Mouse (Mus musculus): ENCODE data around the gene Ttll1. TPM values are rescaled to one million over a fixed set of nuclear protein-coding genes. Genes with fewer than 3 reads are reported as not detected.
A peak's percentile ranks its signal among the peaks of the same experiment; 100 is the strongest.

The Ttll1 gene
- polyA plus RNA-seq (2012; rRNA removed): 4.3 and 4.4 TPM in 2 replicates

DNA sequence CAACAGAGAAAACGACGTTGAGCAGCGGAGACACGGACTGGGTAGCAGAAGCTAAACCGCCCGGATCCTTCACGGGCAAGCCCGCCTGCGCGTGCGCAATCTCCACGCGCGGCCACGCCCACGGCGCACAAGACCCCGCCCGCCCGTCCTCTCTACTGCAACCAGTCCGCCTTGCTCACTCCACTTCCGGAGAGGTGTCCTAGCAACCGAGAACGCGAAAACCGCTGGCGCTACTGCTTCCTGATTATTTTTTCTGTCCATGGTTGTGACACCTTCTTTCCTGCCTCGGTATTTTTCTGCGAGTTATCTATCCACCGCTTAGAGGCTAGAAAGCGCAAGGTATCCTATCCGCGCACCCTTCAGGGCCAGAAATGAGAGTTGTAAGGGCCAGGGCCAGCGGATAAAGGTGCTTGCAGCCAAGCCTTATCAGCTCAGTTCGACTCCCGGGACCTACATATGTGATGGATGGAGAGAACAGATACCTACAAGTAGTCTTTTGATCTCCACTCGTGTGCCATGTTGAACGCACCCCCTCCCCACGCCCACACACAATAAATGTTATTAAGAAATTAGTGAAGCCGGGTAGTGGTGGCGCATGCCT lies at the start of gene Ttll1:
Gene Ttll1, minus strand, starts transcription at position 89 of the 601 bp plus-strand sequence.
- WGBS: 10% methylated on average over 41 of the region's 41 CpGs
- DNase-seq (ENCODE audit: low read depth, low spot score): peak; percentile 87

DNA sequence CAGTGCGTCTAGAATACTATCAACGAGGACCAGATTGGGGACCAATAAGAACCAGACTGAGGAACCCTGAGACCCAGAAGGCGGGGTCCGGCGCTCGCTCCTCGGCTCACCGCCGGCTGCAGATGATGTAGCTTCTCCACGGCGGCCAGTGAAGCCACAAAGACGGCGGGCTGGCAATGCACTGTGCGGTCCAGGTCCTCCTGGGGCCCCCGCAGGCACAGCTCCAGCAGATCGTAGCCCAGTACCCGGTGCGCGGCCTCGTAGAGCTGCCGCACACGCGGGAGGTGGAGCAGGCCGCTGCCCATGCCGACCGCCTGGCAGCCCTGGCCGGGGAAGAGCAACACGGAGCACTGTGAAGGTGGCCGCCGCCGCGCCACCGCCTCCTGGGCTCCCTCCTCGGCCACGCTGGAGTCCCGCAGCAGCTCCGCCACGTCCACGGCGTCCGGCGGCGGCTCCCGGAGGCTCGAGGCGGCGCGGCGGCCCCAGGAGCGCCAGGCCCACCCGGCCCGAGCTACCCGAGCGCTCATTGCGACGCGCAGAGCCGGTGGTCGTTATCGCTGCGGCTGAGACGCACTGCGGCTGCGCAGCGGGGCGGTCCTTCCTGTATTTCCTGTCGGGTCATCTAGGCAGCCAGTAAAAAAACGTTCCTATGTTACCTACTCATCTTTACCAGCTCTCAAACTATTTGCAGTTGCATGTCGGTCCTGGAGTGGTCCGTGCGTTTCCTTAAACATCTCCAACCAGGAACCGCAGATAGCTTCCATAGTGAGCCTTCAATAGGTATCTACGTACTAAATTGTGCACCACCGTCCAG lies 44.7 kb upstream of the Ttll1 start:
- peak; percentile 61 for DNase-seq (ENCODE audit: low read depth, low spot score)
- under 1% methylated on average over 74 of the region's 74 CpGs for WGBS

DNA sequence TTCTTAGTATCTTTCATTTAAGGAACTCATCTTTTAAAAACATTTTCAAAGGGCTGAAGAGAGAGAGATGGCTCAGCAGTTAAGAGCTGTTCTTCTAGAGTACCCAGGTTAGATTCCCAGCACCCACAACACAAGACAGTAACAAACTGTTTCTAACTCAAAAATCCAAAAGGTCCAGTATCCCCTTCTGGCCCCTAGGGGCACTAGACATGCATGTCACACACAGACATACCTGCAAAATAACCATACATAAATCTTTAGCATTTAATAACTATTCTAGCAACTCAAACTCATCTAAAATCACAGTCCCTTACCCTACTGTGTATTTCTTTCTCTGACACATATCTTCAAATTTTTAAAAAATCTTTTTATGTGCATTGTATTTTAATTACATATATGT lies 43.1 kb upstream of the Ttll1 start:
- DNase-seq (ENCODE audit: low read depth, low spot score): no peak

DNA sequence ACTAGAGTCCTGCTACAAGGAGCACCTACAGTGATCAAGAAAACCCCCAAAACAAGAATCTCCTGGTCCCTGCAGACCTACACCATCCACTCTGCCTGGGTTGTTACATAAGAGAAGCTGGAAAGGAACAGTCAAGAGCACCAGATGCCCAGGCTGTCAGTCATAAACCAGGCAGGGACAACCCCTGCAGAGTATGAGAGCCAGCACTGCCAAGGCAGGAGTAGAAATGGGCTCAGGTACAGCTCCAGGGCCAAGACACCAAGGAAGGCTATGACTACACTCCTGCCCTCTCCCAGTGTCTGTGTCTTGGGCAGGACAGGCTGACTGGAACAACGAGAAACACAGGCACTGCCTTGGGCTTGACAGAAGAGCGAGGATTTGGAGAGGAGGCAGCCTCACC lies 39.4 kb upstream of the Ttll1 start:
- WGBS: 85% methylated on average over 2 of the region's 2 CpGs

DNA sequence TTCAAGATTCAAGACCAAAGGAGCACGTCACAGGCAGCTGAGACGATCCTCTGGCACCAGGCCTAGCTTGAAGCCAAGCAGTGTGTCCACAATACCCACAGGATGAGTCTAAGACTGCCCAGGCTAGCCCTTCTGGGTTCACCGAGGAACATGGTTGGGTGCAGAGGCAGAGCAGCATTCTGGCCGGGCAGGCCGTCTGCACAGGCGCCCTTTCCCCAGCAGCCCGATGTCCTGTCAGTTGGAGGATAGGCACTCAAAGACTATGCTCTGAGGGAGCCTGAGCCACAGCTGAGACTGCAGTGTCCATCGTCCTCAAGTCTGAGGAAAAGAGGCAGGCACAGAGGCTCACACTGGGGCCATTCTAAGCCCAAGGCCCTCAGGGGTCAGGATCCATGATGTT lies 36.5 kb upstream of the Ttll1 start:
- DNase-seq (ENCODE audit: low read depth, low spot score): no peak
- WGBS: 93% methylated on average over 8 of the region's 8 CpGs

More for the DNA sequence above, 39.4 kb upstream of the Ttll1 start:
- DNase-seq (ENCODE audit: low read depth, low spot score): no peak

DNA sequence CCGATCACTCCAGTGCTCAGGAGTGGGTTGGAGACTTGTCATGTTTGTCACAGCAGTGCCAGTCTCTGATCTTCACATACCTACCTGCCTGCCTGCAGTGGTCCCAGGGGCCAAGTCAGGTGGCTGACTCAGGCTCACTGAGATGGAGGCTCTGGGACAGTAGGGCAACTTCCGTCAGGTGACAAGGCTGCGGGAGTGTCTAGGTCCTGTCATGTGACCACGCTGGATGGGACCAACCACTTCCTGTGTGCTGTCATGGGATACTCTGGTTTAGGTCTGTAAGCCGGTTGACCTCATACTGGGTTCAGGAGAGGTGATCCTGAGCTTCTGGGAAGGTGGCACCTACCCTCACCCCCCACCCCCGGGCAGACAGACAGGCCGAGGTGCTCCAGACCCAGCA lies 35.3 kb upstream of the Ttll1 start:
- 88% methylated on average over 7 of the region's 7 CpGs for WGBS
- DNase-seq (ENCODE audit: low read depth, low spot score): no peak

DNA sequence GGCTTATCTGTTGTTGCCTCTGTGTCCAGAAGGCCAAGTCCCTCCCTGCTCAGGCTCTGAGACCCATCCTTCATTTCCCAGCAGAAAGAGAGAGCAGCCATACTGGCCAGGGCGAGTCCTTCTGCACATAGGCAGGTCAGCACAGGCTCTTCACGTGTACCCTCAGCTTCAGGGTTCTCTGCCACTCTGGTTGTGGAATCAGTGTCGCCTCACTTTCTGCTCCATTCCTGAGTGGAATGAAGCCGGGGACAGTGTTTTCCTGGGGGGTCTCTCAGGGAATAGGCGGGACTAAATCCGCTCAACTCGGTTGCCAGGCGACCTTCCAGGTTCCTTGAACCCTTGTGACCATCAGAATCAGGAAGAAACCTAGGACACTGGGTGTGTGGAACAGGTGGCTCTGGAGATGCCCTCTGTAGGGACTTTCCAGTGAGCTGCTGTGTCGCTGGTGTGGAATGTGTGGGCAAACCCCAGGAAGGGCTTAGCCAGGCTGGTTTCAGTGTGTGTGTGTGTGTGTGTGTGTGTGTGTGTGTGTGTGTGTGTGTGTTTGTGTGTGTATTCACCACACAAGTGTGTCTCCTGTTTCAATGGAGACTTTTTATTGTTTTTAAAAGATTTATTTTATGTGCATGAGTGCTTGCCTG lies 31.1 kb upstream of the Ttll1 start:
- no peak for DNase-seq (ENCODE audit: low read depth, low spot score)
- WGBS: 66% methylated on average over 9 of the region's 9 CpGs

DNA sequence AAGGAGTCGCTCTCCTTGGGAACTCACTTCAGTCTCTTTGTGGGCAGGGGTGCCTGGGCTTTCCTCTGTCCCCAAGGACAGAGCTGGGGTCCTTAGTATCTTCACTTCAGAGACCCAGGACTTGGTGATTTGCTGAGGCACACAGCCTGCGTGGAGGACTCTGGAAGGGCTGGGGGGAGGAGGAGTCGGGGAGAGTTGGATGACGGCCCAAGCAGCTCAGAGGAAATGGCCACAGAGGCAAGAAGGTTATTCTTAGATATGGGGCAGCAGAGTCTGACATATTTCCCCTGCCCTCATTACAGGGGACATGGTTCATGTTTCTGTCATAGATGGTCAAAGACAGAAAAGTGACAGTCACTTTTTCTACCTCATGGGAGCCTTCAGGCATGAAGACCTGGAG lies 29.2 kb upstream of the Ttll1 start:
- no peak for DNase-seq (ENCODE audit: low read depth, low spot score)
- 46% methylated on average over 4 of the region's 4 CpGs for whole genome bisulfite sequencing

DNA sequence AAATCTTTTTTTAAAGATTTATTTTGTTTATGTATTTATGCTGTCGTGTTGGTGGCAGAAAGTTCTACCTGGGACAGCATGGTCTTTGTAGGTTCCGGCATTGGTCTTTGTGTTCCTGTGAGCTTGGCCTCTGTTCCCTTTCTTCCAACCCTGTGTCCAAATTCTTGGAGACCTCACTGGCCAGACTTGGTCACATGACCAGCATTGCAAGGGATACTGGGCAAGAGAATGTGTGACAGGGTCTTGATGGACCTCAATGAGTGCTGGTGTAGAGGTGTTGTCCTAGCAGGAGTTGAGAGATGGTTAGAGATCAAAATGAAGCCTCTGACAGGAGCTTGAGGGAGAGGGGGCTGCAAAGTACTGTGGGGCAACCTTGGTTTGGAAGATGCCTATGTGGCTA lies 28.2 kb upstream of the Ttll1 start:
- no peak for DNase-seq (ENCODE audit: low read depth, low spot score)
- WGBS: 93% methylated on average over 2 of the region's 2 CpGs

DNA sequence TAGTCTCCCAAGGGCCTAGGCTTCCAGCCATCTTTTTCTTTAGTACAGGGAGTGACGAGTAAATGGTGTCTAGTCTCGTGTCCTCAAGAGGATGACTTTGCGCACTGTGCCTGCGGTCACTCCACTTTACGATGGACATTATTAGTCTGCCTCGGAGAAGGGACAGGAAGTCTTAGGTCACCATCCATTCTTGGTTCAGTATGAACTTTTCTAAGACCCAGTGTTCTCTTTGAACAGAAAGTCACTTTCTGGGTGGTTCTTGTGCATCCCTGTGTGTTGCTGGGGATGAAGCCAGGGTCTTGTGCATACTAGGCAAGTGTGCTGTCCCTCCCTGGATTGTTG lies 25.2 kb upstream of the Ttll1 start:
- 45% methylated on average over 6 of the region's 6 CpGs for WGBS
- no peak for DNase-seq (ENCODE audit: low read depth, low spot score)

DNA sequence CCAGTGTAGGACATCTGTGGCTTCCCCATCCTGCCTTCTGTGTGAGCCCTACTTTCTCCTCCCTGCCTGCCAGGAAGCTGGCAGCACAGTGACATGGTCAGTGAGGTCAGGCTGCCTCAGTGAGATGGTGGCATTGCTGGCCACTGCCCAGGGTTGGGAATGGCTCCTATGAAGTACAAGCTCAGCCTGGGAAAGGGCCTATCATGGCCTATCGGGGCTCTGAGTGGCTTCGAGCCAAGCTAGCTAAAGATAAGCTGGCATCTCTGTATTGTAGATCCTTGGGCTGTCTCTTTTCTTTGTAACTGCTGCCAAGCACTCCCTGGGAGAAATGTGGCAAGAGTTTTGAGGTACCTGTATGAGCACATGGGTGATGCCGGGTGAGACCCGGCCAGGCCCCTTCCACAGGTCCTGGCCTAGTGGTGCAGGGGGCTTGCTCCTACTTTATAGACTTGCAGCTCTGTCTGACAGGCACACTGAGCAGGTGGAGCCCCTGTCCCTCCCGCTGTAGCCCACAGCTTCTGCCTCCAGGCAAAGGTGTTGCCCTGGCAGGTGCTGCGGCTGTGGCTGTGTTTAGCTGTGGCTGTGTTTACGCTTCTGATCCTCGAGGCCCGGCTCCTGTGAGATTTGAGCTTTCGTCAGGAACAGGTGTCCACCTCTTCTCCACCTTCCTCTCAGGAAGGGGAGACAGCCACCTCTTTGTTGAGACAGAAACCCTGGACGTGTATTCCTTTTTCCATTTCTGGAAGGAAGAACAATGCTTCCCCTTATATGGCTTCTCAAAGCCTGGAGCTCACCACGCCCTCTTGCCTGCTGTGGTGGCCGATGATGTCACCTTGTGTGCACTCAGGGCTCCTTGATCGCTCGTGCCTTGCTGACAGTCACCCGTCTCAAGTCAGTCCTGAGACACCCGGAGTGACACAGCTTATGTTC lies 24.5 kb upstream of the Ttll1 start:
- DNase-seq (ENCODE audit: low read depth, low spot score): no peak
- 21% methylated on average over 17 of the region's 17 CpGs for whole genome bisulfite sequencing

DNA sequence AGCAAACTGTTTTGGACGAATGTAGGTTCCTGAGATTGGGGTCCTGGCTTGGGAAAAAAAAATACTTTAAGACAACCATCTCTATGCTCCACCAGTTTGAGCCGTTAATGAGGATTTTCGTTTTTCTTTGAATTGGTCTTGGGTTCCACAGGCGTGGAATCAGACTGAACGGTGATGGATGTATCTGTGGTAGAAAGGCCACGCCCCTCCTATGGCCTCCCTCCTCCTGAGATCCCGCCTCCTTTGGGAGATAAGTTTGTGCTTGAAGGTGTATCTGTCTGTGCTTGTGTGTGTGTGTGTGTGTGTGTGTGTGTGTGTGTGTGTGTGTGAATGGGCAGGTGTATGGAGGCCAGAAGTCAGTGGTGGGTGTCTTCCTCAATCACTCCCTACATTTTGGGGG lies 21.9 kb upstream of the Ttll1 start:
- WGBS: 86% methylated on average over 7 of the region's 7 CpGs
- no peak for DNase-seq (ENCODE audit: low read depth, low spot score)

DNA sequence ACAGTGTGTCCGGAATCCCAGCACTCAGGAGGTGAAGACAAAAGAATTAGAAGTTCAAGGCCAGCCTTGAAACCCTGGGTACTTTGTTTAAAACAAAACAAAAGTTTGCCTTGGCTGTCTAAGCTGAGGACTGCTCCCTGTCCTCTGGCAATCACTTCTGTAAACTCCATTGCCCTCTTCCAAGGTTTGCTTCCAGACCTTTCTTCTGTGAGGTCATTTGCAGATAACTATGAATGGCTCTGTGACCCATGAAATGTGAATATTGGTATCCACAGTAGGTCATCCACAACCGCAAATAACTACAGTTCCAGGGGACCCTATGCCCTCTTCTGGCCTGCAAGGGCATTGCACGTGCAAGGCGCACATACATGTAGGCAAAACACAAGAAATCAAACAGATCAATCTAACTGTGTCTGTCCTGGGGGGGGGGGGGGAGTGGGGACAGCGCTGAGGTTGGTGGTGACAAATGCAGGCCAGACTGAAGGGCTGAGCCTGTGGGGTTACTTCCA lies 21.3 kb upstream of the Ttll1 start:
- WGBS: 89% methylated on average over 5 of the region's 5 CpGs
- no peak for DNase-seq (ENCODE audit: low read depth, low spot score)

DNA sequence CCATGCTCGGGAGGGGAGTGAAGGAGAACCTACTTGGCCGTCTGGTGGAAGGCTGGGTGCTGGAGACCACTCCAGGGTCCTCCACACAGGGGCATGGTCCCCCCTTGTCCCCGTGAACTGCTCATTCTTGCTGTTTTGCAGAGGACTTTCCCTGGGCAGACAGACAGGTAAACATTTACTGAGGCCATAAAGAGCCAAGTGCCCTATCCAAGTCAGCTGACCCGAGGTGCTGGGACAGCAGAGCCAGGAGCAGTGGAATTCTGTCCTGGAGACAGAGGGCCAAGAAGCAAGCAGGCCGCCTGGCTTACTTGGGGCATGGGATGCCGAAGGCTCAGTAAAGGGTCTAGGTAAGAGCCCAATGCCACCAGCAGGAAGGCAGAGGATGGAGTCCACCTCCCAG lies 20.0 kb upstream of the Ttll1 start:
- DNase-seq (ENCODE audit: low read depth, low spot score): no peak
- 26% methylated on average over 6 of the region's 6 CpGs for WGBS

DNA sequence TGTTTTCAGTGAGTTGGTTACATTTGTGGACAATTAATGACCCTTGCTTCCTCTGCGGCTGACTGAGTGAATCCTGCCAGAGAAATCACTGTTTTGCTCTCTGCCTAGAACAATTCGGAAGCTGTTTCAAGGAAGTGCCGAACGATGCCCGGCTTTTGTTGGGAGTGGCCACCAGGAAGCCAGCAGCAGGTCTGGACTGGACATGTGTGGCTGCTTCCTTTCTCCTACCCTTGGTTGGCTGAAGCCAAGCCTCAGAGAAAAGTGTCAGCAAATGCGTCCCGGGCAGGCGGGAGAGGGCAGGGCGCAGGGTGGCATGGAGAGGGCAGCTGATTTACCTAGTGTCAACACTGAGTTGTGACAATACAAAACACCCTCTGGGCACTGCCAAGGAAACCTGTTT lies 19.5 kb upstream of the Ttll1 start:
- 16% methylated on average over 9 of the region's 9 CpGs for WGBS
- DNase-seq (ENCODE audit: low read depth, low spot score): no peak

DNA sequence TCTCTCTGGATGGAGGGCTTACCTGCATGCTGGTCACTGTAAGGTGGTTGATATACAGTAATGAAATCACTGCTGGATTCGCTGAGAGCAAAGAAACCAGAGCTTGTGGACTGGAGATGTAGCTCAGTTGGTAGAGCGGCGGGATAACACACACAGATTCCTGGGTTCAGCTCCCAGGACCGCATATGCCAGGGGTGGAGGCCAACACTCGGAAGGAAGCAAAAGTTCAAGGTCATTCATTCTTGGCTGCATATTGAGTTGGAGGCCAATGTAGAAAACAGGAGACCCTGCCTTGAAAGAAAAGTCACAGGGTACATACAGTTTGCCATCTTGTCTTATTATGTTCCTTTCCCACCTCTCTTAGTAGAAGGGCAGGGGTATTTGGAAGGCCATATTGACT lies 19.1 kb upstream of the Ttll1 start:
- no peak for DNase-seq (ENCODE audit: low read depth, low spot score)
- 60% methylated on average over 5 of the region's 5 CpGs for WGBS

DNA sequence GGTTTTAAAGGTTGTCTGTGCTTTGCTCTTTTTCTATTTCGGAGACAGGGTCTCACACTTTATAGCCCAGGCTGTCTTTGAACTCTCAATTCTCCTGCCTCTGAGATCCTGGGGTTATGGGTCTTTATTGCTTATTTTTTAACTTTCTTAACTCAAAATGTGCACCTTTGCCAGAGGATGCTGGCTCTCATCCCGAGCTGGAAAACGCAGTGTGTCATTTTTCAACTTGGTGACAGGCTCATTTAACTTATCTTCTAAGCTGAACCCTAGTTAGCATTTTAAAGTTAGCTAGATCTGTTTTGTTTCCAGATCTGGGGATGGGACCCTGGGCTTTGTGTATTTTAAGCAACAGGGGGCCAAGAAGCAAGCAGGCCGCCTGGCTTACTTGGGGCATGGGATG lies 18.2 kb upstream of the Ttll1 start:
- WGBS: 83% methylated on average over 4 of the region's 4 CpGs
- DNase-seq (ENCODE audit: low read depth, low spot score): no peak

DNA sequence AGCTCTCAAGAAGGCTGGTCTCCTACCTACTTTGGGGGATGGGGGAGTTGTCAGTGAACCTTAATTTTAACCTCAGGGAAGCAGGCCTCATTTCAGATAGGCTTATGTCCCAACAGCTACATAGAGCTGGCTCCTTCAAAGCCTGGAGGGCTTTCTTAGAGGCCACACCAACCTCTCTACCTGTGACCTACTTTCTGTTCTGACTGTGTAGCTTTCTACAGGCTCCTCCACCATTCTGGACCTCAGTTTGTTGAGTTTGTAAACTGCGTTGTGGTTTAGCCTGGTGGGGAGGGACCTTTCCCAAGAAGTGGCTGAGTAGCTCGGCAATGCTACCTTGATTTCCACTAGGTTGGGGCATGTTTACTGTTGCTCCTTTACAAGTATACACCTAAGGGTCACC lies 17.1 kb upstream of the Ttll1 start:
- DNase-seq (ENCODE audit: low read depth, low spot score): no peak
- 61% methylated on average over 2 of the region's 2 CpGs for WGBS

DNA sequence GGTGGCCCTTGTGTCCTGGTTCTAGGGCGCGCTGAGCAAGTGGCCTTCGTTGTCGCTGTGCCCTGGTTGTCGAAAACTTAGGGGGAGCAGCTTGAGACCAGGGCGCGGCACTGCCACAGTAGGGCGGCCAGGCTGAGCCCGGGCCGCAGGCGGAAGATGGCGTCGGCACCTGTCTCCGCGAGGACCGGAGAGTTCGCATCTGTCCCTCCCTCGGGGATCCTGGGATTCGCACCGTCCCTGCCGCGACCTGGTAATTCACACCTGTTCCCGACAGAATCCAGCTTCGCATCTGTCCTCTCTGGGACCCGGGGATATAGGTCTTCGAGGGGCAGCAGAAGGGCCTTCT lies 16.4 kb upstream of the Ttll1 start:
- 2% methylated on average over 26 of the region's 26 CpGs for WGBS
- no peak for DNase-seq (ENCODE audit: low read depth, low spot score)

All from large intestine, adult 2 months (tissue).